Mouse (Mus musculus): ENCODE results near the gene Tmub2. TPM values are rescaled to one million over a fixed set of nuclear protein-coding genes. Genes with fewer than 3 reads are reported as not detected.
A peak's percentile ranks its signal among the peaks of the same experiment; 100 is the strongest.
"Not testable (repeated sequence)": the region's sequence is repeated elsewhere in the genome, so short reads cannot be mapped to it uniquely, and the experiment has no call there.

Gene Tmub2
- total and polyA plus RNA-seq, 2 experiments, result 18.1 to 34.2 TPM

DNA sequence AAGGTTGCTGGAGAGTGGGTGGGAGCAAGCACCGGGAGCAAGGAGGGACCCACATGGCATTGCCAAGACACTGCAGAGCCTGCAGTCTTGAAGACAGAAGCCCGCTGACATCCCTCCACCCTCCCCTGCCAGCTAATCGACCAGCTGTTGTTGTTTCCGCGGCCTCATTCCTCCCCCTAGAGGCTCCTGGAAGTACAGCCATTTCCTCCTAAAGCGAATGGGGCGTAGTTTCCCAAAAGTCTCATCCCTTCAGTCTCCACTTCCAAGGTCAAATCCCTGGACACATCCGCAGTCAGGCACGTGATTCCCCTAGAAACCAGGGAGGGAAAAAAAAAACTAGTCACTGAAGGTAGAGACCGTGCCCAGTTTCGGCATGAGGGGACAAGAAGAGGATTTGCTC lies 17.3 kb upstream of the Tmub2 start:
- H3K27ac ChIP-seq (replicated peaks; ENCODE audit: insufficient read depth, low read depth, low read length), result no peak overlapping the region
- H3K9ac ChIP-seq (ENCODE audit: low read depth, low read length), result no peak overlapping the region
- peaks cover 7% of the 10 kb centered on the region for H3K4me1 ChIP-seq (ENCODE audit: control insufficient read depth, insufficient read depth, low read length)
- H3K36me3 ChIP-seq (ENCODE audit: control insufficient read depth, insufficient read depth, low read length), result no peaks in the 10 kb centered on the region
- TF ChIP-seq CTCF (IDR thresholded peaks at IDR 0.05; ENCODE audit: low read depth, low read length) (peak; percentile 82), POLR2A (IDR thresholded peaks at IDR 0.05; ENCODE audit: extremely low read depth, insufficient read depth, low read length) (no peak)
- no peak overlapping the region for H3K4me3 ChIP-seq (ENCODE audit: insufficient read depth, low read depth, low read length)
- no peaks in the 10 kb centered on the region for H3K79me2 ChIP-seq (ENCODE audit: control insufficient read depth, insufficient read depth, low read length)
- 5% methylated on average over 11 of the region's 11 CpGs for WGBS
- H3K27me3 ChIP-seq (ENCODE audit: control insufficient read depth, insufficient read depth, low read length), result no peaks in the 10 kb centered on the region
- DNase-seq (ENCODE audit: extremely low read depth, low read depth, low spot score), result peak; percentile 69

DNA sequence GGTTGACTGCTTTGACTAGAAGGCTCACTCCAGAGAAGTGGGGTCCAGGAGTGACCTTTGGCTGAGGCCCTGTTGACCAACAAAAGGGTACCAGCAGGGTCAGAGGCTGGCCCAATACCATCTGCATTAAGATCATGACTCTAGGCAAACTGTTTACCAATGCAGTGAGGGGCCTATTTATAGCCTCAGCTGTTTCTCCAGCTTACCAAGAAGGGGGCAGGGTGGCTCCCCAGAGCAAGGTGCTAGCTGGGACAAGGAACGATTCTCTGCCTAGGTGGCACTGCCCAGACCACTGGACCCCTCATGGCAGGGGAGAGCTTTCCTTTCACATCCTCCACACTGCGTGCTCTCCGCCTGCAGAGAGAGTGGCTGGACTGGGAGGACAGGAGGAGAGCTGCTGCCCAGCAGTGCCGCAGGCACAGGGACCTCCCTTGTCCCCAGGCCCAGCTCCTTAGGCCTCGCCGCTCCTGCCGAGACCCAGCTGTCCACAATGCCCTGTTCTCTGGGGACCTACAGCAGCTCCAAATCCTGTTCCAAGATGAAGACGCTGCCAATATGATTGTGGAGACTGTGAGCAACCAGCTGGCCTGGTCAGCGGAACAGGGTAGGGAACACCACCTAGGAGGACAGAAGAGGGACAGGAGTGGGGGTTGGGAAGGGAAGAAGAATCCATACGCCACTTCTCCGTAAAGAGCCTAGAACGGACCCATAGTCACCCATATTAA lies 16.0 kb upstream of the Tmub2 start, which contains the start of gene Asb16:
Gene Asb16 (plus strand): TSS at position 224 of the 725 bp plus-strand sequence.
- Histone ChIP-seq H3K27ac (replicated peaks; ENCODE audit: insufficient read depth, low read depth, low read length) (no peak within 1 kb of the TSS), H3K27me3 (ENCODE audit: control insufficient read depth, insufficient read depth, low read length) (no peaks in the 10 kb centered on the region), H3K79me2 (ENCODE audit: control insufficient read depth, insufficient read depth, low read length) (no peaks in the 10 kb centered on the region), H3K9ac (ENCODE audit: low read depth, low read length) (no peak within 1 kb of the TSS), H3K4me3 (ENCODE audit: insufficient read depth, low read depth, low read length) (no peak within 1 kb of the TSS), H3K36me3 (ENCODE audit: control insufficient read depth, insufficient read depth, low read length) (no peaks in the 10 kb centered on the region), H3K4me1 (ENCODE audit: control insufficient read depth, insufficient read depth, low read length) (peaks cover 3% of the 10 kb centered on the region)
- WGBS, result 92% methylated on average over 12 of the region's 12 CpGs
- TF ChIP-seq POLR2A (IDR thresholded peaks at IDR 0.05; ENCODE audit: extremely low read depth, insufficient read depth, low read length) (no peak), CTCF (IDR thresholded peaks at IDR 0.05; ENCODE audit: low read depth, low read length) (no peak)
- no peak for DNase-seq (ENCODE audit: extremely low read depth, low read depth, low spot score)

DNA sequence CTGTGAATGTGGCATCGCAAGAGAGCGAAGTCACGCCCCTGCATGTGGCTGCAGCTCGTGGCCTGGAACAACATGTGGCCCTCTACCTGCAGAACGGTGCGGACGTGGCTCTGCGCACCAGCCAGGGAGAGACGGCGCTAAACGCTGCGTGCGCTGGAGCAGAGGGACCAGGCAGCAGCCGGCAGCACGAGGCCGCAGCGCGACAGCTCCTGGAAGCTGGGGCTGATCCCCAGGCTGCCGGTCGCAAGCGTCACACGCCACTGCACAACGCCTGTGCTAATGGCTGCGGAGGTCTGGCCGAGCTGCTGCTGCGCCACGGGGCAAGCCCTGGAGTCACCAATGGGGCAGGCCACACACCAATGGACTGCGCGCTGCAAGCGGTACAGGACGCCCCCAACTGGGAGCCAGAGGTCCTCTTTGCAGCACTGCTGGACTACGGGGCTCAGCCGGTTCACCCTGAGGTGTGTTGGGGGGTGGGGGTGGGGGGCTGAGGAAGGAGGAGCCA lies 8.3 kb upstream of the Tmub2 start:
- H3K4me1 ChIP-seq (ENCODE audit: control insufficient read depth, insufficient read depth, low read length), result peaks cover 3% of the 10 kb centered on the region; the same call in 1 of the 2 replicates

DNA sequence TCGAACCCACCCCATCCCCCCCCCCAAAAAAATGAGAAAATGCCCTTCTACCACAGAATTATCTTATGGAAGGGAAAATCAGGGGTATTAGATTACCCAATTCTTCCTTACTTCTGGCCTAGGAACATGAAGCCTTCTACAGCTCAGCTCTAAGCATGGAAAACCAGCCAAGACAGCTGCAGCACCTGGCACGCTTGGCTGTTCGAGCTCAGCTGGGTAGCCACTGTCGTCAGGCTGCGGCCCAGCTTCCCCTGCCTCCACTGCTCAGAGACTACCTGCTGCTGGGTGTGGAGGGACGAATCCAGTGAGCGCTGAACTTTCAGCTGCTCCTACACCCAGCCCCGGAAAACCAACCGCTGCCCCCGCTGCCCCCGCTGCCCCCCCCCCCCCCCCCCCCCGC lies 7.0 kb upstream of the Tmub2 start:
- no peak for TF ChIP-seq POLR2A (IDR thresholded peaks at IDR 0.05; ENCODE audit: extremely low read depth, insufficient read depth, low read length)
- TF ChIP-seq CTCF (IDR thresholded peaks at IDR 0.05; ENCODE audit: low read depth, low read length), result no peak
- no peak for DNase-seq (ENCODE audit: extremely low read depth, low read depth, low spot score)
- peaks cover 3% of the 10 kb centered on the region; the same call in 1 of the 2 replicates for H3K4me1 ChIP-seq (ENCODE audit: control insufficient read depth, insufficient read depth, low read length)
- no peaks in the 10 kb centered on the region for H3K27me3 ChIP-seq (ENCODE audit: control insufficient read depth, insufficient read depth, low read length)
- H3K27ac ChIP-seq (replicated peaks; ENCODE audit: insufficient read depth, low read depth, low read length), result no peak overlapping the region
- no peaks in the 10 kb centered on the region for H3K36me3 ChIP-seq (ENCODE audit: control insufficient read depth, insufficient read depth, low read length)
- no peaks in the 10 kb centered on the region for H3K79me2 ChIP-seq (ENCODE audit: control insufficient read depth, insufficient read depth, low read length)
- 98% methylated on average over 8 of the region's 12 CpGs for WGBS
- no peak overlapping the region for H3K9ac ChIP-seq (ENCODE audit: low read depth, low read length)
- H3K4me3 ChIP-seq (ENCODE audit: insufficient read depth, low read depth, low read length), result no peak overlapping the region

More for the DNA sequence above, 8.3 kb upstream of the Tmub2 start:
- DNase-seq (ENCODE audit: extremely low read depth, low read depth, low spot score), result no peak
- Histone ChIP-seq H3K36me3 (ENCODE audit: control insufficient read depth, insufficient read depth, low read length) (no peaks in the 10 kb centered on the region), H3K27ac (replicated peaks; ENCODE audit: insufficient read depth, low read depth, low read length) (no peak overlapping the region), H3K79me2 (ENCODE audit: control insufficient read depth, insufficient read depth, low read length) (no peaks in the 10 kb centered on the region), H3K4me3 (ENCODE audit: insufficient read depth, low read depth, low read length) (peak overlapping the region; percentile 14; the same call in 1 of the 2 replicates), H3K9ac (ENCODE audit: low read depth, low read length) (peak overlapping the region; percentile 26), H3K27me3 (ENCODE audit: control insufficient read depth, insufficient read depth, low read length) (no peaks in the 10 kb centered on the region)
- WGBS, result 4% methylated on average over 33 of the region's 33 CpGs
- no peak for TF ChIP-seq POLR2A (IDR thresholded peaks at IDR 0.05; ENCODE audit: extremely low read depth, insufficient read depth, low read length)
- 0 out of 2 replicates have a peak, but pooled peaks have one; percentile 3 for TF ChIP-seq CTCF (IDR thresholded peaks at IDR 0.05; ENCODE audit: low read depth, low read length)

DNA sequence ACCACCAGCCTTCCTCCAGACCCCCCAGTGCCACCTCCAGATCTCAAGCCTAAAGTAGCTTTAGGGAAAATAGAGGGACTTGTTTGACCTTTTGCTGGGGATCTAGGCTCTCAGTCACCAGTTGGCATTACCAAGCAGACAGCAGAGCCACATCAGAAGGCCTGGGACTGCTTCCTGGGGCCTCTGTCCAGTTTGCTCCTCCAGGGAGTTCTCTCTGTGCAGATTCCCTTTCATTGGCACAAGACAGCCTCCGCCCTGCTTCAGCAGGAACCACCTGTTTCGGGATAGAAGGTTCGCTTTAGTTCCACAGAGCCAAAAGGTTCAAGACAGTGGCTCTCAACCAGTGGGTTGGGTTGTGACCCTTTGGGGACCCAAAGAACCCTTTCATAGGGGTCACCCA lies 5.1 kb upstream of the Tmub2 start:
- Histone ChIP-seq H3K27ac (replicated peaks; ENCODE audit: insufficient read depth, low read depth, low read length) (no peak overlapping the region), H3K27me3 (ENCODE audit: control insufficient read depth, insufficient read depth, low read length) (no peaks in the 10 kb centered on the region), H3K79me2 (ENCODE audit: control insufficient read depth, insufficient read depth, low read length) (no peaks in the 10 kb centered on the region), H3K4me3 (ENCODE audit: insufficient read depth, low read depth, low read length) (no peak overlapping the region), H3K36me3 (ENCODE audit: control insufficient read depth, insufficient read depth, low read length) (no peaks in the 10 kb centered on the region), H3K9ac (ENCODE audit: low read depth, low read length) (no peak overlapping the region), H3K4me1 (ENCODE audit: control insufficient read depth, insufficient read depth, low read length) (peaks cover 3% of the 10 kb centered on the region; the same call in 1 of the 2 replicates)
- TF ChIP-seq CTCF (IDR thresholded peaks at IDR 0.05; ENCODE audit: low read depth, low read length) (no peak), POLR2A (IDR thresholded peaks at IDR 0.05; ENCODE audit: extremely low read depth, insufficient read depth, low read length) (no peak)
- no peak for DNase-seq (ENCODE audit: extremely low read depth, low read depth, low spot score)
- WGBS, result 91% methylated on average over 3 of the region's 3 CpGs

DNA sequence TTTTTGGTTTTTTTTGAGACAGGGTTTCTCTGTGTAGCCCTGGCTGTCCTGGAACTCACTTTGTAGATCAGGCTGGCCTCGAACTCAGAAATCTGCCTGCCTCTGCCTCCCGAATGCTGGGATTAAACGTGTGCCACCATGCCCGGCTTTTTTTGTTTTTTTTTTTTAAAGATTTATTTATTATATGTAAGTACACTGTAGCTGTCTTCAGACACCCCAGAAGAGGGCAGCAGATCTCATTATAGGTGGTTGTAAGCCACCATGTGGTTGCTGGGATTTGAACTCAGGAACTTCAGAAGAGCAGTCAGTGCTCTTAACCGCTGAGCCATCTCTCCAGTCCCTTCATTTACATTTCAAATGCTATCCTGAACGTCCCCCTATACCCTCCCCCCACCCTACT lies 4.5 kb upstream of the Tmub2 start:
- not testable (repeated sequence) for DNase-seq (ENCODE audit: extremely low read depth, low read depth, low spot score); H3K27me3 ChIP-seq (ENCODE audit: control insufficient read depth, insufficient read depth, low read length); H3K9ac ChIP-seq (ENCODE audit: low read depth, low read length); H3K36me3 ChIP-seq (ENCODE audit: control insufficient read depth, insufficient read depth, low read length); H3K4me1 ChIP-seq (ENCODE audit: control insufficient read depth, insufficient read depth, low read length); H3K79me2 ChIP-seq (ENCODE audit: control insufficient read depth, insufficient read depth, low read length); H3K27ac ChIP-seq (replicated peaks; ENCODE audit: insufficient read depth, low read depth, low read length); H3K4me3 ChIP-seq (ENCODE audit: insufficient read depth, low read depth, low read length)
- WGBS, result 73% methylated on average over 6 of the region's 6 CpGs
